Mouse (Mus musculus) megakaryocyte, embryonic 14.5 days (primary cell): ENCODE data around the gene Gm10643. TPM values are rescaled to one million over a fixed set of nuclear protein-coding genes. Genes with fewer than 3 reads are reported as not detected.

Experiments
- H3K27me3 ChIP-seq: replicated peaks from 2 replicates; pipeline ENCODE3; 2012; ENCODE audit warnings: inconsistent platforms
- H3K36me3 ChIP-seq: replicated peaks from 2 replicates; pipeline ENCODE3; 2012; ENCODE audit warnings: low read length, inconsistent platforms, mixed read lengths
- H3K4me1 ChIP-seq: 2 replicates; pipeline ENCODE4 v1.6.1; 2012; ENCODE audit warnings: inconsistent platforms
- H3K4me3 ChIP-seq: replicated peaks from 2 replicates; pipeline ENCODE3; 2012; ENCODE audit warnings: moderate library complexity, mild to moderate bottlenecking, inconsistent platforms
- H3K9me3 ChIP-seq: 2 replicates; pipeline ENCODE4 v1.6.1; 2012; ENCODE audit warnings: inconsistent platforms
- FLI1 ChIP-seq: IDR thresholded peaks from 2 replicates; pipeline ENCODE4 v1.6.1; 2012; ENCODE audit warnings: low read length, inconsistent platforms, mixed read lengths
- GATA1 ChIP-seq: IDR thresholded peaks from 3 replicates; pipeline ENCODE4 v1.6.1; 2012; ENCODE audit warnings: mixed read lengths, low read length, inconsistent platforms, borderline replicate concordance
- polyA plus RNA-seq: library from polyadenylated mRNA; stranded (reverse); fragments of >175 nt; gene quantifications from 2 replicates; pipeline ENCODE4 v1.2.3, GENCODE M21; 2012; ENCODE audit warnings: low replicate concordance; ENCODE audit not compliant: insufficient read depth

Gm10643 gene
- not detected in 2 replicates for polyA plus RNA-seq

DNA sequence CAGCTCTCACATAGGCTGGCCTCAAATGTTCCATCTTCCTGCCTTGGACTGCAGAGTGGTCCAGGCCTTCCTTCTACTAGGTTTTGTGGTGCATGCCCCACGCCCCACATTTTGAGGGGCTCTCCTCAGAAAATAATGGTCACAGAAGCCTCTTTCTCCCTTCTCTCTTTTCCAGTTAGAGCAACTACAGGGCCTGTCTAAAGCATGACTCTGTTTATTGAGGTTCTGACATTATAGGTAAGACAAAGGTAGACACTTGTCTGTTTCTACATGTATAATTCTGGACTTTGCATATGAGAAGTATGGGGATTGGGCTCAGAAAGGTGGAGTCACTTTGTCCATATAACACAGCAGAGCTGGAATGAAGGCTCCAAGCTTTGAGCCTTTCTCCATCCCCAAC lies at the start of gene Gm10643:
Gene Gm10643, minus strand, starts transcription at position 101 of the 400 bp plus-strand sequence.
- TF ChIP-seq FLI1 (no peak), GATA1 (no peak)
- Histone ChIP-seq H3K4me3 (peak within 1 kb of the TSS; percentile 93), H3K27me3 (no peaks in the 10 kb centered on the region), H3K36me3 (no peaks in the 10 kb centered on the region), H3K9me3 (0 out of 2 replicates have a peak, but pooled peaks cover 4% of the 10 kb centered on the region), H3K4me1 (peaks cover 58% of the 10 kb centered on the region)

GRCm38 (mm10) chr8:84106216-84107040 lies 41.5 kb upstream of the Gm10643 start:
- H3K27me3 ChIP-seq, result no peaks in the 10 kb centered on the region
- H3K9me3 ChIP-seq, result peaks cover 3% of the 10 kb centered on the region; the same call in 1 of the 2 replicates
- peaks cover 18% of the 10 kb centered on the region for H3K36me3 ChIP-seq
- peaks cover 41% of the 10 kb centered on the region for H3K4me1 ChIP-seq
- TF ChIP-seq GATA1 (no peak), FLI1 (no peak)
- no peak overlapping the region for H3K4me3 ChIP-seq

GRCm38 (mm10) chr8:84105676-84106075 lies 40.7 kb upstream of the Gm10643 start:
- no peak overlapping the region for H3K4me3 ChIP-seq
- peaks cover 22% of the 10 kb centered on the region for H3K36me3 ChIP-seq
- no peak for TF ChIP-seq FLI1
- no peak for TF ChIP-seq GATA1
- no peaks in the 10 kb centered on the region for H3K27me3 ChIP-seq
- H3K9me3 ChIP-seq, result peaks cover 3% of the 10 kb centered on the region; the same call in 1 of the 2 replicates
- H3K4me1 ChIP-seq, result peaks cover 45% of the 10 kb centered on the region

DNA sequence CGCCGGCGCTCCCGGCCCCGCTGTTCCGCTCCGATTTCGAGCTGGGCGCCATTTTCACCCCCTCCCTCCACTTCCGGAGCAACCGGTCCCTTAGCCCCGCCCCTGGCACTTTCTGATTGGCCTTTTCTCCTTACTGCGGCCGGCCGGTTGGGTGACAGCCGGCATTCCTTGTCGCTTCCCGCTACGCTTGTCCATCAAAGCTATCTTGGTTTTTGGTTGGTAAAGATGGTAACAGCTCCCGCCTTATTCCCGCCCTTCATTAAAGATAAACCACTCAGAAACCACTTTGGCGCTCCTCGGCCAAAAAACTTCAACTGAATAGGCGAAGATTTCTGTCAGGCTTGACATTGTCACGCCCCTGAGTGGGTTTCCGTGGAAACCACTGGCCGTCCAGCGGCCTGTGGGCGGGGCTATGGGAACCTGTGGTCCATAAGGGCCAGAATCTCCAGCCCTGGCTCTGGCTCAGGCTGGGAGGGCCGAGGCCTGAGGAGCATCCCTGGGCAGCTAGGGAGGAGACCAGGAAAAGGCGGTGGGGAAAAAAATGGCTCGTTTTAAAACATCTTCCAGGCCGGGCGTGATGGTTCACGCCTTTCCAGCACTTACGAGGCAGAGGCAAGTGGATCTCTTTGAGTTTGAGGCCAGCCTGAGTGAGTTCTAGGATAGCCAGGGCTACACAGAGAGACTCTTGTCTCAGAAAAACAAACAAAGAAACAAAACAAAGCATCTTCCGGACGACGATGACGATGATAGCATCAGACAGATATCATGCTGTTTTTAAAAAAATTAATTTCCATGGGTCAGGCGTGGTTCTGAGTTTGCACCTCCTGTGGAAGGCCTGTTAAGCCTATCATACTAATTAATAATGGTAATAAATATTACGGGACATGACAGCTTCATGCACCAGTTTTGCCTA lies 40.0 kb upstream of the Gm10643 start, which contains the start of gene Dcaf15:
Gene Dcaf15, minus strand, starts transcription at position 72 of the 913 bp plus-strand sequence.
- Histone ChIP-seq H3K27me3 (no peaks in the 10 kb centered on the region), H3K36me3 (peaks cover 29% of the 10 kb centered on the region), H3K4me3 (peak within 1 kb of the TSS; percentile 96), H3K4me1 (peaks cover 47% of the 10 kb centered on the region), H3K9me3 (peaks cover 3% of the 10 kb centered on the region; the same call in 1 of the 2 replicates)
- TF ChIP-seq FLI1, result no peak
- no peak for TF ChIP-seq GATA1

- H3K4me1 ChIP-seq, result peaks cover 48% of the 10 kb centered on the region
- H3K9me3 ChIP-seq, result peaks cover 3% of the 10 kb centered on the region; the same call in 1 of the 2 replicates
- no peaks in the 10 kb centered on the region for H3K27me3 ChIP-seq
- H3K36me3 ChIP-seq, result peaks cover 36% of the 10 kb centered on the region
- TF ChIP-seq GATA1 (no peak), FLI1 (no peak)
- H3K4me3 ChIP-seq, result peak overlapping the region; percentile 96
Observed at GRCm38 (mm10) chr8:84104221-84104620, 39.3 kb upstream of the Gm10643 start.

- no peak for TF ChIP-seq FLI1
- no peak for TF ChIP-seq GATA1
- H3K36me3 ChIP-seq, result peaks cover 42% of the 10 kb centered on the region
- peaks cover 3% of the 10 kb centered on the region; the same call in 1 of the 2 replicates for H3K9me3 ChIP-seq
- peak overlapping the region; percentile 96 for H3K4me3 ChIP-seq
- peaks cover 48% of the 10 kb centered on the region for H3K4me1 ChIP-seq
- H3K27me3 ChIP-seq, result no peaks in the 10 kb centered on the region
Observed at GRCm38 (mm10) chr8:84103601-84104000, 38.7 kb upstream of the Gm10643 start.

- Histone ChIP-seq H3K4me1 (peaks cover 48% of the 10 kb centered on the region), H3K9me3 (no peaks in the 10 kb centered on the region), H3K4me3 (no peak overlapping the region), H3K27me3 (no peaks in the 10 kb centered on the region), H3K36me3 (peaks cover 62% of the 10 kb centered on the region)
- TF ChIP-seq GATA1, result no peak
- TF ChIP-seq FLI1, result no peak
Observed at GRCm38 (mm10) chr8:84101476-84102270, 36.7 kb upstream of the Gm10643 start.

DNA sequence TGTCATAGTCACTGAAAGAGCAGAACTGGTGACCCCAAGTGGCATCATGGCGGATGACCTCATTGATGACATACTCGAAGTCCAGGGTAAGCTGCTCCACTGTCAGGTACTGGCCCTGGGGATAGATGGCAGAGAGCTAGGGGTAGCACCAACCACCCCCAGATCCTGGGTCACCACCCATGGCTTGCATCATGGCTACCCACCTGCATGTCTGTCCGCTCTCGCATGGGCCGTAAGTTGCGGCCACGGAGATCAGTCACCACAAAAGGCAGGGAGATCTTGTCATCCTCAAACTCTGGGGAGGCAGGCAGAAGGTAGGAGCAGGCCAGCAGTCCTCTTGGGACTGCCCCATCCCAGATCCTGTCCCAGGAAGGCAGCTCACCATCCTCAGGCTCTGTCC lies 33.4 kb upstream of the Gm10643 start:
- Histone ChIP-seq H3K4me3 (peak overlapping the region; percentile 14), H3K27me3 (no peaks in the 10 kb centered on the region), H3K4me1 (peaks cover 25% of the 10 kb centered on the region), H3K36me3 (peaks cover 94% of the 10 kb centered on the region), H3K9me3 (no peaks in the 10 kb centered on the region)
- TF ChIP-seq FLI1 (no peak), GATA1 (no peak)

DNA sequence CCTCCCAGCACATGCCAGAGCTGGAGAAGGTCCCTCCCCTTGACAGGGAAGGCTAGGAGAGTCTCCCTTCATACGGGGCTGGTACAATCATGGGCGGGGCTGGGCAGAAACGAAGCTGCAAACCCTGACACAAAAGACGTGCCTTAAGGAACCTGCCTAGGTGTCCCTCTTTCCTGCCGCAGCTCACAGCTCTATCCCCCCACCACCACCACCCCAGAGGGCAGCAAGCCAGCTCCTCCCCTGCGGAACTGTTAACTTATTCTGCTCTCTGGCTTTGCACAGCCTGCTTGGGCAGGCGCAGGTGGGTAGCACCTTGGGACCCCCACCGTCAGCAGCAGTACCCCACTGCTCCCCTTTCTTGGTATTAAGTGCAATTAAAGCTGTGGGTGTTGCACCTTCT lies 31.1 kb upstream of the Gm10643 start:
- Histone ChIP-seq H3K27me3 (no peaks in the 10 kb centered on the region), H3K36me3 (peaks cover 95% of the 10 kb centered on the region), H3K9me3 (no peaks in the 10 kb centered on the region), H3K4me1 (0 out of 2 replicates have a peak, but pooled peaks cover 3% of the 10 kb centered on the region), H3K4me3 (no peak overlapping the region)
- TF ChIP-seq FLI1, result no peak
- TF ChIP-seq GATA1, result no peak
